Mouse (Mus musculus) adrenal gland, adult 18-20 months (tissue): Measurements from ENCODE around the gene Epc2. TPM values are rescaled to one million over a fixed set of nuclear protein-coding genes. Genes with fewer than 3 reads are reported as not detected.

Source experiments
- DNase-seq, 2 experiments: peaks; one replicate each; pipeline ENCODE4 v3.0.0; 2021 to 2022; ENCODE audit warnings: low spot score in 2 of 2
- long read RNA-seq, 2 experiments: library from polyadenylated mRNA; stranded (forward); transcript quantifications; one replicate each; pipeline ENCODE4 v2.0.0; 2021
- total RNA-seq, 2 experiments: library from RNA; stranded (reverse); gene quantifications; 1 replicate in 1 of 2; 2 replicates in 1 of 2; pipeline ENCODE4 v1.2.3; 2021

The Epc2 gene
- 10 to 100 TPM; 19.7 to 27.1 TPM for total RNA-seq
- long read RNA-seq, experiment 1, result 0 reads
- long read RNA-seq, experiment 2, partial matches to known transcripts, result 7 of 9 reads
- long read RNA-seq, experiment 2, other reads (novel, unspliced or antisense), result 2 of 9 reads

- peak; percentile 82 to 83 for DNase-seq
Observed at GRCm38 (mm10) chr2:49450931-49451636, at the start of gene Epc2. Epc2 (plus strand) TSS chr2:49451486.

GRCm38 (mm10) chr2:49405954-49406353 is 45.3 kb upstream of the Epc2 start:
- DNase-seq, result no peak

GRCm38 (mm10) chr2:49411685-49412084 is 39.6 kb upstream of the Epc2 start:
- no peak for DNase-seq

DNA sequence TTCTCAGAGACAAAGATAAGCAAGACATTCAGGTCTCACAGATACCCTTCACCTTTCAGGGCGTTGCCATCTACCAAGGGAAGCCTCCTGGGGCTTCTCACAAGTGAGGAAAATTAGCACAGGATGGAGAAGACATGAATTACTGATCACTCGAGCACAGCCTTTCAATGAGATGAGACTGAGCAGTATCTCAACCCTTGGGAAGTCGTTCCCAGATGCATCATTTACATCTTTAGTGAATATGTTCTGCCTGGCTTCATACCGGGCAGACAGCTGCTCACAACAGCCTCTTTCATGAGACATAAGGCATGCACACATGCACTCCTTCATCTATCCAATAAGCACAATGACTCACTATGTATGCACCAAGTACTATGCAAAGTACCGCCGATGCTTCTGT is 38.7 kb upstream of the Epc2 start:
- no peak for DNase-seq

DNA sequence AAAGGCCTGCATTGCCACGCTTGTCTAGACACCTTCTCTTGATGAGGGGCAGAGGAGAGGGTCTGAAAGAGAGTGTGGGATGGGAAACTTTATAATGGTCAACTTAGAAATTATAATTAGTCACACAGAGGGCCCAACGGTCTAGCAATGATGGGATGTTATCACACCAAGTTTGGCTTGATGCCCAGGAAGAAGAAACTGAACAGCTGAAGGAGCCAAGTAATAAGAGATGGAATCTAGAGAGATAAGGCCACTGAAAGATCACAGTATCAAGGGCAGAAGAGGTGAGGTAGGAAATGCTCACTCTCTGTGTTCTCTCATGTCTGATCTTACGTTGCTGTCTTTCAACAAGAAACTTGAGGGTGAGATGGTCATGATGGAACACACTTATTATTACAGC is 35.4 kb upstream of the Epc2 start:
- no peak for DNase-seq

DNA sequence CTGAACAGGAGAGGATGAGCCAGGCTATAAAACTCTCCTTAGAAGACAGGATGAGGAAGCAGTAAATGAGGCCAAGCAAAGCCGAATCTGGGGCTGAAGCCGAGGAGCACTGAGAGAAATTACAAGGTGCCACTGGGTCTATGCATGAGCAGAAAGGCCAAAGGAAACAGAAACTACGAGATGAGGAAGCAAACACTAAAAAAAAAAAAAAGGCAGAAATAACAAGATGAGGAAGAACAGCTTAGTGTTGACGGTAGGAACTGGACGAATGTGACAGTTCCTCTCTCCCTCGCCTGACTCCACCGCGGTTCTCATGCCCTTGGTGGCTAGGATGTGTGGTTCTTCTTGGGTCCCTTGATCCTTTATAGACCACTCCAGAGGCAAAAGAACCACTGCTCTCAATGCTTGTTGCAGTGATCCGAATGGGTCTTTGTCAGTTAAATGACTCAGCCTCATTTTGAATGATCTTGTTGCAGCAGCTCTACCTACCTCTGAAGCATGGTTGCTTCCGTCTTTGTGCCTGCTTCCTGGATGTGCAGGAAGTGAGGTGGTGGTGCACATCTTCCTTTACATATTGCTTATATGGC is 34.2 kb upstream of the Epc2 start:
- no peak for DNase-seq

- no peak for DNase-seq
Observed at GRCm38 (mm10) chr2:49420396-49420795, 30.9 kb upstream of the Epc2 start.

- DNase-seq, result no peak
Observed at GRCm38 (mm10) chr2:49423857-49424256, 27.4 kb upstream of the Epc2 start.

- DNase-seq, result no peak
Observed at GRCm38 (mm10) chr2:49424788-49425187, 26.5 kb upstream of the Epc2 start.

GRCm38 (mm10) chr2:49426175-49426574 is 25.1 kb upstream of the Epc2 start:
- no peak for DNase-seq

GRCm38 (mm10) chr2:49431015-49431414 is 20.3 kb upstream of the Epc2 start:
- DNase-seq, result no peak

- no peak for DNase-seq
Observed at GRCm38 (mm10) chr2:49433211-49433610, 18.1 kb upstream of the Epc2 start.

- DNase-seq, result no peak
Observed at GRCm38 (mm10) chr2:49446238-49446637, 5.0 kb upstream of the Epc2 start.

GRCm38 (mm10) chr2:49447586-49448475 is 3.5 kb upstream of the Epc2 start:
- no peak for DNase-seq

- no peak for DNase-seq
Observed at GRCm38 (mm10) chr2:49450467-49450866, 819 bp upstream of the Epc2 start.

- peak; percentile 94 to 96 for DNase-seq
Observed at GRCm38 (mm10) chr2:49451637-49452211, 438 bp downstream of the Epc2 start.

- peak; percentile 21 to 41 for DNase-seq
Observed at GRCm38 (mm10) chr2:49452451-49453081, 1.3 kb downstream of the Epc2 start.

GRCm38 (mm10) chr2:49457797-49458196 is 6.5 kb downstream of the Epc2 start:
- no peak for DNase-seq

DNA sequence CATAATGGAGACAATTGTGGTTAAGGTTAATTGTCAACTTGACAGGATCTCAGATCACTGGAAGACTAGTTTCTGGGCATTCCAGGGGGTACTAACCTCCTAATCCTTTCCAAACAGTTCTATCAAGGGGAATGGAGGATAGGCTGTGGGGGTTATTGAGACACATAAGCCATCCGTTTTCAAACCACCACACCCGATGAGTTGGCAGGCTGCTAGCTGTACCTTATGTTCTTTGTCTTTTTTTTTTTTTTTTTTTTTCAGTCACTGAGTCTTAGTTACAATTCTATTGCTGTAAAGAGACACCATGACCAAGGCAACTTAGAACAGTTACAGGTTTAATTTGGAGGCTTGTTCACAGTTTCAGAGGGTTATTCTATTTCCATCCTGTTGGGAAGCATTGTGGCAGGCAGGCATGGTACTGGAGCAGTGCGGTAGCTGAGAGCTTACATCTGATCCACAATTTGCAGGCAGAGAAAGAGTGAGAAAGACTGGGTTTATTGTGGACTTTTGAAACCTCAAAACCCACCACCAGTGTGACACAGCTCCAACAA is 14.5 kb downstream of the Epc2 start:
- no peak for DNase-seq

- no peak for DNase-seq
Observed at GRCm38 (mm10) chr2:49467038-49467437, 15.8 kb downstream of the Epc2 start.

DNA sequence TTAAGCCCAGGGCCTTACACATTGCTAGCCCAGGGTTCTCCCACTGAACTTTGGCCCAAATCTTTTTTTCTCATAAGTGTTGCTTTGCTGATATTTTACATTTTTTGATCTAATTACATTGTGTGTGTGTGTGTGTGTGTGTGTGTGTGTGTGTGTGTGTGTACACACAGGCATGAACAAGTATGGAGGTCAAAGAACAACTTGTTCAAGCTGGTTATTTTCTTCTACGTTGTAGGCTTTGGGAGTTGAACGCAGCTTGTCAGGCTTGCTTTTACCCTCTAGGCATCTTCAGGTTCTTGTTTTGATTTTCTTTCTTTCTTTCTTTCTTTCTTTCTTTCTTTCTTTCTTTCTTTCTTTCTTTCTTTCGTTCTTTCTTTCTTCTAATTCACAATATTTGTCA is 19.9 kb downstream of the Epc2 start:
- DNase-seq, result no peak
